Mouse (Mus musculus) hindlimb bud, embryonic 11.5 days (tissue): ENCODE data around the gene Gpatch11.

Experiments used
- DNase-seq: peaks from one replicate; pipeline ENCODE4 v3.0.0-alpha.2; 2012; ENCODE audit warnings: low read depth, low spot score; ENCODE audit errors: extremely low spot score

Gpatch11 gene

DNA sequence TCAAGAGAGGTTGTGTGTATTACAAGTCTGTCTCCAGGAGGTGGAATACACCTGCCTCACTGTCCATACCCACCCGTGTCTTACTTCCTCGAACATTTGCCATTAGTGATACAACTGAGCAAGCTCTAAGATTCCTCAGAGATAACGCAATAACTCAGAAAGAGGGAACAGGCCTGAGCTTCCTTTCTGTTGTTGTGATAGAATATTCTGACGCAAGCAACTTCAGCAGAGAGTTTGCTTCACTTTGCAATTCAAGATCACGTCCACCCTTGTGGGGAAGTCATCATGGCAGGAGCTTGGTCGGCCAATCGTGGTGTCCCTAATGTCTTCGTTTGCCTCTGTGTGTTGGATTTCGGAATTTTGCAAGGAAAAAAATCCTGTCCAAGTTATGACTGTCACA, 55.7 kb downstream of the Gpatch11 start:
- no peak for DNase-seq

GRCm38 (mm10) chr17:78894991-78895390, 59.6 kb downstream of the Gpatch11 start:
- DNase-seq: no peak

DNA sequence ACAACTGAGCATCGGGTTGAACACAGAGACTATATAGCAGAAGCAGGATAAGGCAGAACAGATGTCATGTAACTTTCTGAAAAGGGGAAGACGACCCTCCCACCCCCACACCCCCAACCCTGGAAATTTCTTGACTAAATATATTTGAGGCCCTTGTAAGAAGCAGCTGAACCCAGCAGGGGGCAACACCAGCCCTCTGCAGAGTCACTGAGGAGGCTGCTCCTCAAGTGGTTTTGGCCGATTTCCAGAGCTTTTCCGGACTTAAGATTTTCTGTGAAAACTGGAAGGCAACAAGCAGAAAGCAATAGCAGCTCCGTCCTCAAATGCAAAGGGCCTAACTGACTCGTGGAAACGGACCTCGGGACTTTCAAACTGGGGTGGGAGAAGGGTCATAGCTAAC, 60.0 kb downstream of the Gpatch11 start:
- DNase-seq: no peak
